Mouse (Mus musculus) cerebellum, adult 9-10 months (tissue): Measurements from ENCODE around the gene Cyth4.
A peak's percentile ranks its signal among the peaks of the same experiment; 100 is the strongest.

Source experiments
- DNase-seq: peaks from one replicate; pipeline ENCODE4 v3.0.0; 2022

The Cyth4 gene

DNA sequence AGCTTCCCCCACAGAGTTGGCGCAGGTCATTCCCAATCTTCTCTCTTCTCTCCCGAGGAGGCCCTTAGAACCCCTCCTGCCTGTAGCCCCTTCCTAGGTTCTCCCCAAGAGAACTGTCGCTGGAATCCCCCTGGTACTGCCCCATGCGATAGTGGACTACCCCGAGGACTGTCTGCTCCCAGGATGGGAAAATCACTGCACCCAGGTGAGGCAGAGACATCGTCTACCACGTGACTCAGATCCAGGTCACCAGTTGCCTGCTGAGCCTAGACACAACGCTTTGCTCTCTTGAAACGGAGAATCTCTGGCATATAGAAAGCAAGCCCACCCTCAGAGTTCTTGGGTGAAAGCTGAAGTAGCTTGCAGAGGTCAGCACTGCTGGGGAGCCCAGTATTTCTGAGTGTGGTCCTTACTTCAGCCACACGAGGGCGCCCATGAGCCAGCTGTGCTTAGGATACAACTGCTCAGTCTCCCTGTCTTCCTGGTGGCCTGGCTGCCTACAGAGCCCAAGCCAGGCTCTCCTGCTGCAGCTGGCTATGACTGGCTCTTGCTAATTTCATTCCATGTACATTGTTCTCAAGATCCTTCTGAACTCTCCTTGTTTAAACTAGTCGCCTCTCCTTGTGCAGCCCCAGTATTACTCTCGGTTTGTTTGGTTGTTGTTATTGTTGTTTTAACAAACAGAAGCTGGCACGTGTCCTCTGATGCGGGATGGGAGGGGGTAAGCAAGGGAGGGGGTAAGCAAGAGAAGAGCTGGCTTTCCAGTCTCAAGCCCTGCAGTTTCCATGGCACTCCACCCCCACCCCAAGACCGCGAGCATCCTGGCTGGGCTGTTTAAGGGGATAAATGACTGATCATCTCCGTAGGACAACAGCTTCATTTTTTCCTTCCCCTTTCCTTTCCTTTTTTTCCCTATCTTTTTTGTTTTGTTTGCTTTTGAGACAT, 9.5 kb upstream of the Cyth4 start:
- DNase-seq = peak; percentile 76

DNA sequence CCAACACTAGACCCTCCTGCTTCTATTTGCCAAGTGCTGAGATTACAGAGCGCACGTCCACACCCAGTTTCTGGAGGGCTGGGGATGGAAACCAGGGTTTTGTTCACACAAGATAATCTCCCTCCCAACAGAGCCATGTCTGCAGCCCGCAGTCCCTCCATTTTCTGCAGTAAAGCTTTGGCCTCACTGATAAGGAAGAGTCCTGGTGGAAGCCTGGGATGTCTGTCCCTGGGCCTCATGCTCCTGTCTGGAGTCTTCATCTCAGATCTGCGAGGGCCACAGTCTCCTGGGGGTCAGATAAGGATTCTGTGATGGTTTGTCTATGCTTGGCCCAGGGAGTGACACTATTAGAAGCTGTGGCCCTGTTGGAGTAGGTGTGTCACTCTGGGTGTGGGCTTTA, 8.8 kb upstream of the Cyth4 start:
- DNase-seq = no peak

DNA sequence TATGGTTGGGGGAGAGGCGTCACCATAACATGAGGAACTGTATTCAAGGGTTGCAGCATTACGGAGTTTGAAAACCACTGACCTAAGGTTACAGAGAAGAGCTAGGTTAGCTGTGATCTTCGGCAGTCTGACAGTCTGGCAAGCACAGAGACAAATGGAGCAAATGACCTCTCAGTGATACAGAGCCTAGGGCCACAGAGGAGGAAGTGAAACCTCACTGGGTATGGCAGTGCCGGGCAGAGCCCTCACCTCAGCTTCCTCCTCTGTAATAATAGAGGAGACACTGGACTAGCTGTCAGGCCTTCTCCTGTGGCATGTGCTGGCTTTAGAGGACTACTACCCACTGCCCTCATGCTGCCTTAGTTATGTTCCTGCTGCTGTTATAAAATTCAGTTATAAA, 7.9 kb upstream of the Cyth4 start:
- DNase-seq = no peak

GRCm38 (mm10) chr15:78589936-78590335, 6.9 kb upstream of the Cyth4 start:
- no peak for DNase-seq

DNA sequence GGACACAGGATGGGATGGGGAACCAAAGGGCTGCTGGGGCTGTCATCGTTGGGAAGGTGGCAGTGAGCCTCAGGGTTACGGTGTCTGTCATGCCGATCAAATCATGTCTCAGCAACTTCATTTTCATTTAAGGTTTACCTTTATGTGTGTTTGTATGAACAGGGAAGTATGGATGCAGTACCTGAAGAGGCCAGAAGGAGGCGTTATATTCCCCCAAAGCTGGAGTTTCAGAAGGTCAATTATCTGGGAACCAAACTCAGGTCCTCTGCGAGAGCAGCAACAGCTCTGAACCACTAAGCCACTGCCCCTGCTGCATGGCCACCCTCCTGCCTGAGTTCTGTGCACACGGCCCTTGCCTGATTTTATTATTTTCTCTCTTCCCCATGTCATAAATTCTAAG, 6.1 kb upstream of the Cyth4 start:
- no peak for DNase-seq

- no peak for DNase-seq
Measured at GRCm38 (mm10) chr15:78591680-78592451, 5.0 kb upstream of the Cyth4 start.

DNA sequence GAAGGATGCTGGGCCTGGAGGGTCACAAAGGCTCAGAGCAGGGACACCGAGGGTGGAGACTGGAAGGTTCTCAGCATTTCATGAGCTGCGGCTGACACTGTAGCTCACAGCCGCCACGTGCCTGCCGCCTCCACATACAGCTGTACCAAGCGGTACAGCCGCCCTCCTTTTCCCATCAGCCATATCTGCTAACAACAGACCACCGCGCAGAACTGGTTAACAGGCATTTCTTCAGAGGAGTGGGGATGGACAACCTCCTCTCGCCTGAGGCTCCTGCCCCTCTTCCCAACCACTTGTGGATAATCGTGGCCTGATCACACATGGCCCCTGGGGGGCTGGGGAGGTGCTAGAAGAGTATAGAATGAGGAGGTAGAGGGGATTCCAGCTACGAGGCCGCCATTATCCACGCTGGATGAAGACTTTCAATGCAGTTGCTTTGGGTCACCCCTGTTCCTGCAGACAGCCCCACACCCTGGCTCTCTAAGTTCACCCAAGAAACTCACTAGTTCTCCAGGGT, 4.3 kb upstream of the Cyth4 start:
- DNase-seq = no peak

GRCm38 (mm10) chr15:78593896-78594425, 2.9 kb upstream of the Cyth4 start:
- DNase-seq = no peak

- no peak for DNase-seq
Measured at GRCm38 (mm10) chr15:78594831-78595230, 2.0 kb upstream of the Cyth4 start.

GRCm38 (mm10) chr15:78595468-78595867, 1.4 kb upstream of the Cyth4 start:
- no peak for DNase-seq

DNA sequence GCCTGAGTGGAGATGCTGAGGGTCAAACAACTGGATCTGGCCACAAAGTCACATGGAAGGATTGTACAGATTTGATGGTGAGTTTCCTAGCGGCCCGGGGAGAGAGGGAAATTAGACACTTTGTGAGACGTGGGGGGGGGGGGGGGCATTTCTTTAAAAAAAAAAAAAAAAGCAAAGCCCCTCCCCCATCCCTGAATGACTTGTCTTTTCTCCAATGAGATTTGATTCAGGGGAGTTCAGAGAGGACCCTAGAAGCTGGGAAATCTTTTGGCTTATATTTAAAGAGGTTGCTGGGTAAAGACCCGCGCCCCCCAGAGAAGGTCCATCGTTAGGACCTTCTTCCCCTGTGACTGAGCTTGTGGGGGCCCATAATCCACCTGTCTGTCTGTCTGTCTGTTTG, 343 bp upstream of the Cyth4 start:
- DNase-seq = no peak

GRCm38 (mm10) chr15:78597729-78598128, 882 bp downstream of the Cyth4 start:
- no peak for DNase-seq

GRCm38 (mm10) chr15:78599124-78599523, 2.3 kb downstream of the Cyth4 start:
- no peak for DNase-seq

- no peak for DNase-seq
Measured at GRCm38 (mm10) chr15:78599529-78600193, 2.8 kb downstream of the Cyth4 start.

GRCm38 (mm10) chr15:78601180-78601579, 4.3 kb downstream of the Cyth4 start:
- DNase-seq = no peak

- DNase-seq = no peak
Measured at GRCm38 (mm10) chr15:78604255-78604654, 7.4 kb downstream of the Cyth4 start.

DNA sequence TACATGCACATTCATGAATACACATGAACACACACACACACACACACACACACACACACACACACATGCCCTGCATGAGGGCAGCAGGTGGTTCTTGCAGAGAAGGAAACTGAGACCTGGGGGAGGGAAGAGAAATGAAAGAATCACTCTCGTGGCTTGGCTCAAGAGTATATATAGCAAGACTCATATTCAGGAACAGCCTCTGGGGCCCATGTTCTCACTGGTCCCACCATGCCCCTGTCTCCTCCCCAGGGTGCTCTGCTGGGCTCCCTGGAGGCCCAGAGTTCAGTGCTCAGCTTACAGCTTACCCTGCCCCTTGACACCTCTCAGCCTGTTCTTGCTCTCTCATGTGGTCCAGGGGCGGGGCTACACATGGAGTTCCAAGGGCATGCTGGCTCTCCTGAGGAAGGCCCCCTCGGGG, 8.5 kb downstream of the Cyth4 start:
- DNase-seq = no peak

DNA sequence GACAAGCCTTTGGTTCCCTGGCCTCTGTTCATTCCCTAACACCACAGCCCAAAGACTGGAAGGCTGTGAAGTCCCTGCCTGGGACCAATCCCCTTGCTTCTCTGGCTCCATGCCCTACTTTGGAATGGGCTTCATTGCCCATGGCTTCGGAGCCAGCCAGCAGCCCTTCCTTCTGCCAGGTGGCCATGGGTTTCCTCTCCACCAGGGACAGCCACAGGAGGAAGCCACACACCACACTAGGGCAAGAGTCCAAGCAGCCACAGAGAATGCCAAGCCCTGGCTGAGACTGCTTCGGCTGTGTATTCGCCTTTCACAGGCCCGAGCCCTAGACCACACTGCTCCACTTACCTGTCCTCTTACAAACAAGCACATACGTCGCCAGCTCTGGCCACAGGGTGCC, 9.2 kb downstream of the Cyth4 start:
- peak; percentile 86 for DNase-seq

- DNase-seq = no peak
Measured at GRCm38 (mm10) chr15:78607463-78607862, 10.6 kb downstream of the Cyth4 start.

- DNase-seq = no peak
Measured at GRCm38 (mm10) chr15:78610705-78611462, 14.0 kb downstream of the Cyth4 start.

DNA sequence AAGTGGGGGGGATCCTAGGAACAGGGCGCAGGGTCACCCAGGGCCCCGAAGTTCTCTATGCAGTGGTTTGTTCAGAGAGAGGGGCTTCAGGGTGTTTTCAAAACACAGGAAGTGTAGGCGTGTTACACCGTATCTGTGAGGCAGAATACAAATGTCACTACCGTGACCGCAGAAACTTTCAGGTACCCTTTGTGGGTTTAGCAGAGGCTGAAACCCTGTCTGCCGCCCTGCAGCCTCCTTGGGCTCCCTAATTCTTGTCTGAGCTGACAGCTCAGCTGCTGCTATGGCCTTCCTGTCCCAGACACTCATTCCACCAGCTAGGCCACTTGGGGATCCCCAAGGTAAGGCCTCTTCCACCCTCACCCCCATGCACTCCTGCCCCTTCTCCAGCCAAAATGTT, 17.7 kb downstream of the Cyth4 start:
- DNase-seq = no peak

DNA sequence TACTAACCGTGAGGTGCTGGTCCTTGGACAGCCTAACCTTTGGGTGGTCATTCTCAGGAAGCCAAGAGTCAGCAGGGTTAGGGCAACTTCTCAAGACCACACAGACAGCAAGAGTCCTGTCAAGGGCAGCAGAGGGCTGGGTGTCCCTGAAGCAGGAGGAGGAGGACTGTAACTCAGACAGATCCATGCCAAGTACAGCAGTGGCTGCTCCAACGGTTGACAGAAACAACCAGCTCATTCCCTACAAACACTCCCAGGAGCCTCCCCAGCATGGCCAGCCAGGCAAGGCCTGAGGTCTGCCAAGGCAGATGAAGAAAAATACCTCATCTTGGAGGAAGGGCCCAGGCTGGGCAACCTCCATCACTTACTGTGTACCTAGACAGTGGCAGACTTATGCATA, 20.1 kb downstream of the Cyth4 start:
- DNase-seq = no peak
